Comparison of ENCODE assay signal across 8 mouse cellular contexts in genomic region chr16:26106041-26106617, GRCm38 (mm10). TPM values are rescaled to one million over a fixed set of nuclear protein-coding genes. Genes with fewer than 3 reads are reported as not detected.
A peak's percentile ranks its signal among the peaks of the same experiment; 100 is the strongest.
DNase-seq lines count a peak whose midpoint lies in the region; ATAC-seq and TF ChIP-seq lines count a peak whose summit lies in the region.

No protein-coding gene starts in this region.

- H3K4me3 ChIP-seq in lung, postnatal 0 days (ENCODE audit: low read depth, low read length): peak overlapping the region; percentile 65
- H3K4me3 ChIP-seq in forebrain, embryonic 15.5 days: peak overlapping the region; percentile 84
- peak overlapping the region; percentile 67 for H3K4me3 ChIP-seq in midbrain, embryonic 11.5 days (ENCODE audit: low read depth, low read length)

- peak; percentile 40 for ATAC-seq in lung, postnatal 0 days
- peak; percentile 36 for ATAC-seq in forebrain, embryonic 15.5 days (replicated peaks)
- ATAC-seq in midbrain, embryonic 11.5 days (ENCODE audit: low FRiP score): peak; percentile 17
- ATAC-seq in frontal cortex, adult (ENCODE audit: low TSS enrichment): no peak

- intact Hi-C loops in left cerebral cortex, postnatal 10 days (cut with DNase I): loop anchor here (10.0 kb wide), 1 partner anchor 89 kb away; no protein-coding TSS in a partner anchor

- no peaks in the 10 kb centered on the region for H3K9me3 ChIP-seq in lung, postnatal 0 days (ENCODE audit: low read length)
- H3K9me3 ChIP-seq in forebrain, embryonic 15.5 days: no peaks in the 10 kb centered on the region
- H3K9me3 ChIP-seq in midbrain, embryonic 11.5 days (ENCODE audit: control insufficient read depth, low read length): no peaks in the 10 kb centered on the region

- peaks cover 2% of the 10 kb centered on the region; the same call in 1 of the 2 replicates for H3K4me1 ChIP-seq in lung, postnatal 0 days (ENCODE audit: insufficient read depth, low read depth, low read length)
- H3K4me1 ChIP-seq in forebrain, embryonic 15.5 days: peaks cover 14% of the 10 kb centered on the region
- H3K4me1 ChIP-seq in midbrain, embryonic 11.5 days (ENCODE audit: control insufficient read depth, insufficient read depth, low read length): no peaks in the 10 kb centered on the region

- no peak overlapping the region for H3K27ac ChIP-seq in lung, postnatal 0 days (ENCODE audit: low read length)
- H3K27ac ChIP-seq in forebrain, embryonic 15.5 days (replicated peaks): 0 out of 2 replicates have a peak overlapping the region, but pooled peaks have one; percentile 53
- H3K27ac ChIP-seq in midbrain, embryonic 11.5 days (ENCODE audit: low read depth, low read length): no peak overlapping the region

- no peaks in the 10 kb centered on the region for H3K27me3 ChIP-seq in lung, postnatal 0 days (replicated peaks; ENCODE audit: insufficient read depth, low read length)
- 0 out of 2 replicates have a peak, but pooled peaks cover 4% of the 10 kb centered on the region for H3K27me3 ChIP-seq in forebrain, embryonic 15.5 days
- peaks cover 9% of the 10 kb centered on the region for H3K27me3 ChIP-seq in midbrain, embryonic 11.5 days (ENCODE audit: control insufficient read depth, insufficient read depth, low read length)

- WGBS in lung, postnatal 0 days: 5% methylated on average over 5 of the region's 5 CpGs
- 7% methylated on average over 5 of the region's 5 CpGs for WGBS in forebrain, embryonic 15.5 days
- WGBS in midbrain, embryonic 11.5 days: 15% methylated on average over 5 of the region's 5 CpGs

- DNase-seq in lung, postnatal 0 days (ENCODE audit: low spot score): peak; percentile 54
- no peak for DNase-seq in lung, postnatal 25 days (ENCODE audit: low spot score)
- DNase-seq in kidney, adult 18-20 months: peak; percentile 52
- DNase-seq in midbrain, embryonic 11.5 days (ENCODE audit: low spot score, missing footprints): peak; percentile 91
- no peak for DNase-seq in gastrocnemius, postnatal 10 days
- DNase-seq in left cerebral cortex, postnatal 10 days (ENCODE audit: extremely low spot score in 1 of 2, low spot score in 2 of 2): no peak

- no peak overlapping the region for H3K9ac ChIP-seq in lung, postnatal 0 days (replicated peaks; ENCODE audit: low read depth)
- H3K9ac ChIP-seq in forebrain, embryonic 15.5 days (replicated peaks): peak overlapping the region; percentile 68
- peak overlapping the region; percentile 68 for H3K9ac ChIP-seq in midbrain, embryonic 11.5 days (ENCODE audit: low read length)

- H3K36me3 ChIP-seq in lung, postnatal 0 days (ENCODE audit: insufficient read depth, low read length): no peaks in the 10 kb centered on the region
- no peaks in the 10 kb centered on the region for H3K36me3 ChIP-seq in forebrain, embryonic 15.5 days
- no peaks in the 10 kb centered on the region for H3K36me3 ChIP-seq in midbrain, embryonic 11.5 days (ENCODE audit: control insufficient read depth, insufficient read depth, low read length)

- no peak for TF ChIP-seq EP300 in lung, postnatal 0 days (IDR thresholded peaks at IDR 0.05)

- H3K4me2 ChIP-seq in lung, postnatal 0 days (replicated peaks; ENCODE audit: low read depth, low read length): peak overlapping the region; percentile 92
- H3K4me2 ChIP-seq in forebrain, embryonic 15.5 days (replicated peaks): peak overlapping the region; percentile 95
- H3K4me2 ChIP-seq in midbrain, embryonic 11.5 days: peak overlapping the region; percentile 89

- peak; percentile 10; the same call in 1 of the 2 replicates for TF ChIP-seq CTCF in lung, postnatal 0 days (IDR thresholded peaks at IDR 0.05)

RNA-seq across cellular contexts. Expression of gene P3h2, which starts 0.5 kb away (rescaled TPM):
- polyA plus RNA-seq in lung, postnatal 0 days (2015; fragmentation: Nextera tagmentation; extraction: Ambion mirVana): 1.5 and 1.6 TPM in 2 replicates
- polyA plus RNA-seq in forebrain, embryonic 15.5 days (2015; fragmentation: Nextera tagmentation; extraction: Ambion mirVana): 0.22 and 0.32 TPM in 2 replicates
- polyA plus RNA-seq in midbrain, embryonic 11.5 days (2014; fragmentation: Nextera tagmentation; extraction: Ambion mirVana): 2.2 and 2.3 TPM in 2 replicates
- total RNA-seq in gastrocnemius, postnatal 10 days (2021): 1 to 10 TPM; 5.9 to 7.3 TPM
- total RNA-seq in left cerebral cortex, postnatal 10 days (2021): 1 to 10 TPM; 2.7 to 2.8 TPM

Comparison
In these comparisons a context has a peak if more than half of its experiments do, and no peak if none do; other contexts are left out.
1. DNase-seq: peak in lung, postnatal 0 days (single experiment), kidney, adult 18-20 months (single experiment) and midbrain, embryonic 11.5 days (single experiment); none in lung, postnatal 25 days (single experiment), gastrocnemius, postnatal 10 days (single experiment) and left cerebral cortex, postnatal 10 days (0 of 2).
2. Peak in every context shown above with its lines, with median percentiles within 50 percentile points of each other: H3K4me2 ChIP-seq and H3K4me3 ChIP-seq.